Mouse (Mus musculus) cerebellum, postnatal 36 days (tissue): ENCODE data around the gene Gpr146.
A peak's percentile ranks its signal among the peaks of the same experiment; 100 is the strongest.
"Not testable (repeated sequence)": the region's sequence is repeated elsewhere in the genome, so short reads cannot be mapped to it uniquely, and the experiment has no call there.

Experiments used
- DNase-seq, 2 experiments: peaks; one replicate each; pipeline ENCODE4 v3.0.0; 2021 to 2022; ENCODE audit warnings: mixed read lengths in 2 of 2

The Gpr146 gene

GRCm38 (mm10) chr5:139383234-139383633 lies 5.7 kb downstream of the Gpr146 start:
- no peak for DNase-seq

GRCm38 (mm10) chr5:139384531-139384930 lies 7.0 kb downstream of the Gpr146 start:
- DNase-seq, result no peak

- no peak for DNase-seq
Measured at GRCm38 (mm10) chr5:139386047-139386446, 8.6 kb downstream of the Gpr146 start.

- no peak for DNase-seq
Measured at GRCm38 (mm10) chr5:139387329-139388194, 10.1 kb downstream of the Gpr146 start.

- no peak for DNase-seq
Measured at GRCm38 (mm10) chr5:139388195-139388570, 10.7 kb downstream of the Gpr146 start.

- DNase-seq, result no peak
Measured at GRCm38 (mm10) chr5:139388694-139389675, 11.5 kb downstream of the Gpr146 start.

- DNase-seq, result no peak
Measured at GRCm38 (mm10) chr5:139389676-139390061, 12.2 kb downstream of the Gpr146 start.

- not testable (repeated sequence) for DNase-seq
Measured at GRCm38 (mm10) chr5:139390324-139391119, 13.0 kb downstream of the Gpr146 start.

GRCm38 (mm10) chr5:139391309-139391990 lies 14.0 kb downstream of the Gpr146 start:
- peak in 1 of 2 experiments; percentile 57 for DNase-seq

GRCm38 (mm10) chr5:139392219-139393196 lies 15.0 kb downstream of the Gpr146 start:
- no peak for DNase-seq

- no peak for DNase-seq
Measured at GRCm38 (mm10) chr5:139393197-139393588, 15.7 kb downstream of the Gpr146 start.

GRCm38 (mm10) chr5:139394399-139394798 lies 16.9 kb downstream of the Gpr146 start:
- no peak for DNase-seq

GRCm38 (mm10) chr5:139395528-139395927 lies 18.0 kb downstream of the Gpr146 start:
- no peak for DNase-seq

GRCm38 (mm10) chr5:139397359-139397916 lies 19.9 kb downstream of the Gpr146 start:
- no peak for DNase-seq

- peak; percentile 96 to 98 for DNase-seq
Measured at GRCm38 (mm10) chr5:139397959-139398753, 20.7 kb downstream of the Gpr146 start.

GRCm38 (mm10) chr5:139398786-139399185 lies 21.3 kb downstream of the Gpr146 start:
- no peak for DNase-seq

GRCm38 (mm10) chr5:139399991-139400390 lies 22.5 kb downstream of the Gpr146 start:
- DNase-seq, result peak; percentile 48

GRCm38 (mm10) chr5:139402106-139402505 lies 24.6 kb downstream of the Gpr146 start:
- no peak for DNase-seq

- no peak for DNase-seq
Measured at GRCm38 (mm10) chr5:139403692-139404260, 26.3 kb downstream of the Gpr146 start.
